Mouse (Mus musculus) brain, adult 2 months (tissue): Measurements from ENCODE around the gene Galnt10.
"Not testable (repeated sequence)": the region's sequence is repeated elsewhere in the genome, so short reads cannot be mapped to it uniquely, and the experiment has no call there.

ENCODE experiments used
- DNase-seq: peaks from one replicate; pipeline ENCODE4 v3.0.0; 2011; ENCODE audit warnings: low read depth, low spot score

Gene Galnt10

GRCm38 (mm10) chr11:57790866-57791535 is 145.8 kb downstream of the Galnt10 start:
- no peak for DNase-seq

DNA sequence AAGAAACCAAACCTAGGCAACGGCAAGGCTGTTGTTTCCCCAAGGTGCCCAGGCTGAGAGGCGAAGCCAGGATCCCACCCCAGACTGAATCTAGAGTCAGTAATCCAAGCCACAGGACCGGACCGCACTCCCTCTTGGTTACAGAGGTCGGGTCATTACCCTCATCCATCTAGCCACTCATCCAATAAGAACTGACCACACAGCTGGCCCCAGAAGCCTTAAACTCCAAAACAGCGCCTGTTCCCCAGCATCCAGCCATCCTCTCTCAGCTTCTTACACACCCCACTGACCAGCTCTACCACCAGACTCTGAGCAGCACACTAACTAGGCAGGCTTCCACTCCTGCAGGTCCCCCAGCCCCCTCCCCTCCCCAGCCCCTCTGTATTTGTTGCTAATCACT is 149.8 kb downstream of the Galnt10 start:
- DNase-seq = no peak

- DNase-seq = no peak
Measured at GRCm38 (mm10) chr11:57797828-57798227, 152.6 kb downstream of the Galnt10 start.

GRCm38 (mm10) chr11:57799456-57799855 is 154.2 kb downstream of the Galnt10 start:
- no peak for DNase-seq

DNA sequence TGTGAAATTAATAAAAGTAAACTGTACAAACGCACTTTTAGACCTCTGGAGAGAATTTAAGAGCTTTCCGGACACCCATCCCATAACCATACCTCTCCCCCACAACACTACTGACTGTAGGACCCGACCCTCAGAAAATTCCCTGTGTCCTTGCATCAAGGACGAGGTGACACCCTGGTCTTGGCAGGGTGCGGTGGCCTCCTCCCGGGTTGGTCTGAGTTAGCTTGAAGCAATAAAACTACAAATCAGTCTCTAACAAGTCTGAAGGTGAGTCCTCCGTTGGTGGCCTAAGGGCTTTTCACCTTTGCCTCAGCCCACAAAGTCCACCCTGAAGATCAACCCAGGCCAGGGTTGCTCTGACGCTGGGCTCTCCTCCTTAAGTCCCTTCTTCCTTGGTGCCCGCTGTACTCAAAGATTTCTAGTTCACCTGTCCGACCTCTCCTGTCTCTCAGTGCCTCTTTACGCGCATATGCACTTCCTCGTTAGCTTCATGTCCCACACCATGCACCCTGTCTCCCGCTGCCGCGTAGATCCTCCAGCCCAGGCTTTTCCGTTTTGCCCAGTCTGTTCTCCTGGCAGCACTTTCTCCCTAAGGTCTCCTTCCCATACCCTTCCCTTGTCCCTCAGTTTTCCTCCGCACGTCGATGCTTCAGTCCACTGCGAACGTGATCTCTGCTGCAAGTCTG is 155.2 kb downstream of the Galnt10 start:
- no peak for DNase-seq

DNA sequence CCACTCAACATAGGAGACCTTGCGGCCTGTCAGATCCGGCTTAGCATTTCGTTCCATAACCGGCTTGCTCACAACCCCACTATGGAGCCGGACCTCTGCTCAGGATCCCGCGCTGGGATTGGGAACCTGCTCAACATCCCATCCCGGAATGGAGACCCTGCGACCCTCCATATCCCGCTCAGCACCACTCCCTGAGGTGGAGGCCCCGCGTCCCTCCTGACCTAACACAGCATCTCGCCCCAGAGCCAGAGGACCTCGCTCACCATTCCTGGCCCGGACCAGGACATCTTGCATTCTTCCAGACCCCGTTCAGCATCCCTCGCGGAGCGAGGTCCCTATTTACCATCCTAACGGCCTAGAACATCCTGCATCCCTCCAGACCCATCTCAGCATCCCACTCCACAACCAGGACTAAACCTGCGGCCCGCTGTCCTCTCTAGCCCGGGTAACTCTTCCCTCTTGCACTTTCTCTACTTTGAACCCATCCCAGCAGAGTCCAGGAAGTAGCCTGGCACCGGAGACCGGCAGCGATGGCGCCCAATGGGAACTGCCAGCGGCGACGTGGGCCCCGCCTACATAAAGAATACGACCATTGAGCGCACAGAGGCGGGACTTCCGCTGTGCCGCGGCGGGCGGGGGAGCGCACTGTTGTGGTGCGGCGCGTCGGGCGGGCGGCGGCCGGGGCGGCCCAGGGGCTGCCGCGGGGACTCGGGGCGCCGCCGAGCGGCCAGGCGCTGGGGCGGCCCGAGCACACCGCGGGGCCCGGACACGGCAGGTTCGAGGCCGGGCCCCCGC is 155.9 kb downstream of the Galnt10 start, which contains the start of gene Sap30l:
Sap30l (plus strand) TSS at position 667 of the 795 bp plus-strand sequence.
- DNase-seq = peak; percentile 97

GRCm38 (mm10) chr11:57801766-57802510 is 156.7 kb downstream of the Galnt10 start:
- peak; percentile 36 for DNase-seq

DNA sequence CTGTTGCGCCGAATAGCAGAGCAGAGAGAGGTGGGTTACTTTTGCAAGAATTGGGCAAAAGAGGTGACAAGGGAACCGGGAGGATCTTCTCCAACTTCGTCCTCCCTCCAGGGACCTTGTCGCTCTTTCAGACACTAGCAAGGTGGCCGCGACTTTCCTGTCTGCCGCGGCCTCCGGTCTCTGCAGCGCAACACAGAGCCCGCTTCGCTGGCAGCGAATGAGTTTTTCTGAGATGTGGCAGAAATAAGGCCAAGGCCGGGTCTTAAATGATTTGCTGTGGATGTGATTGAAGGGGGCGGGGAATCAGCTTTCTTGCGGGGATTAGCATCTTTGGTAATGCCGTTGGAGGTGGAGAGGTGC is 157.2 kb downstream of the Galnt10 start:
- DNase-seq = peak; percentile 42

- DNase-seq = no peak
Measured at GRCm38 (mm10) chr11:57805047-57805446, 159.8 kb downstream of the Galnt10 start.

DNA sequence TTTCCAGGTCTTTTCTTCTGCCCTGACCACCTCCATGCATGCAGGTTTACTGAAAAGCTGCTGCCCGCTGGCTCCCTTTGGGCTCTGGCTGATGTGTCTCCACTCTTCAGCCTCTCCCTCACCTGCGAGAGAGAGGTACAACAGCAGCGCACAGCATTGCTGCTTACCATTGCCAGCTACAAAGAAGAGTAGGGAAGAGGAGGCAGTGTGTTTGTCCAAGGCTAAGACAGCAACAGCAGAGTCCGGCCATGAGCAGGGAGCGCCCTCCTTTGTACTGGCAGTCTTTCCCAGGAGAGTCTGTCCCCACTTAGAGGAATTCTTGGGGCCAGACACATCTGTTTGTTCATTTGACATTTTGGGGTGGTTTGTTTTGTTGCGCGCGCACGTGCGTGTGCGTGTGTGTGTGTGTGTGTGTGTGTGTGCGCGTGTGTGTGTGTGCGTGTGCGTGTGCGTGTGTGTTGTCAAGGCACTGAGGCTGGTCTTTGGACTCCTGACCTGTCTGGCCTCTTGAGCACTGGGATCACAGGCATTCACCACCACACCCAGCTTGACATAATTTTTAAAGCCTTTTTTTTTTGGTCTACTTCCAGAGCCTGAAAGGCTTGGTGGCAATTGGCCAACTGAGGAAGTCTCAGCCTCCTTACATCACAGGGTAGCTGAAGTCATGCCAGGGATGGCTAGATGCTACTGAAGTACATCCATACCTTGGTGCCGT is 163.9 kb downstream of the Galnt10 start:
- no peak for DNase-seq

- DNase-seq = no peak
Measured at GRCm38 (mm10) chr11:57809732-57810098, 164.5 kb downstream of the Galnt10 start.

DNA sequence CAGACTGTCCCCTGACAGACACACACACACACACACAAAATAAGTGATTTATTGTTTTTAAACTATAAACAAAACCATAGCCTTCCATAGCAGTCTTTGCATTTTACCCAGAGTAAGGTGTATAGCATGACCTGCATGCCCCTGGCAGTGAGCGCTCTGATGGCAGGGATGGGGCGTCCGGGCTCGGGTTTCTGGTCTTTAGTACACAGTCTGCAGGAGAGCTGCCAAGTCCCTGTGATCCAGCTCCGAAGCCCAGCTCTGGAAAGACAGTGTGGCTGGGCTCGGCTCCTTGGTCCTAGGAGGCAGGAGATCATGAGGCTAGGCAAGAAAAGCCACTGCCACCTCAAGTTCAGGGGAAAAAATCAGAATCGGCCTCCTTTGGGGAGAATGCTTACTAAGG is 165.8 kb downstream of the Galnt10 start:
- no peak for DNase-seq

DNA sequence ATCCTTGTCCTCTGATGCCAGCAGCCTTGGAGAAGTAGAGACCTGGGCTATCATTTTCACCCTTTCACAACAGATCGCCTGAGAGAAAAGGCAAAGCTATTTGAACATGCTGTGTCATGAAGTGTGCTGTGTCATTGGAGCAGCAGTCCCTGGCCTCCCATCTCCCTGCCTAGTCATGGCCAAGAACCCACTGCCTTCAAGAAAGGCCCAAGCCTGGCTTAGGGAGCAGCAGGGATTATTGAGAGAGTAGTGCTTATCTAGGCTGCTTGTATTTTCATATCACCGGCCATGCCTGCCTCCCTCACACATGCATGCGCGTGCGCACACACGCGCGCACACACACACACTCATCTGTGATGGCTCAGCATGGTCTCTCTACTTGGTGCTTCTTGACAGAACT is 167.0 kb downstream of the Galnt10 start:
- DNase-seq = no peak

- no peak for DNase-seq
Measured at GRCm38 (mm10) chr11:57813641-57814040, 168.4 kb downstream of the Galnt10 start.

- no peak for DNase-seq
Measured at GRCm38 (mm10) chr11:57818189-57818588, 172.9 kb downstream of the Galnt10 start.

DNA sequence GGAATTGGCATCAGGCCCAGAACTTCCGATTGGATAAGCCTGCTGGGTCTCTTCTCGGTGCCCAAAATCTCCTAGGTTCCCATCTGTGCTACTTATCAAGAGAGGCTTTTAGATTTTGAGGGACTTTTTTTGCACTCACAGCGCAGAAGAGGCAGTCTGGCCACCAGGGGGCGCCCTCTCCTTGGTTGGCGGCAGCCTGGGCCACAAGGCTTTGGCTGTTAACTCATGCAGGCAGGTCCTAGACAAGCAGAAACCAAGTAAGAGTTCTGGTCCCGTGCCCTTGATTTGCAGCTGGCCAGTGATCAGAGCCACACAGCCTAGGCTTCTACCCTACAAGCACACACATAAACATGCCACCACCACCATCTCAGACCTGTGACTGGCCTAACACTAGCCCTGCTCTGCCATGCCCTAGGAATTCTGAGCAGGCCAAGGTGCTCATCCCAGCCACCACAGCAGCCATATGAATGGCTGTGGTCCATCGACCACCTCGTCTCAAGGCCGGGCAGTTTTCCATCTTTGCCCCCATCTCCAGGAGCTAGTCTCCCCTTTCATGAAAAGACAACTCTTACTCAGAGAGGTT is 174.8 kb downstream of the Galnt10 start:
- peak; percentile 74 for DNase-seq

DNA sequence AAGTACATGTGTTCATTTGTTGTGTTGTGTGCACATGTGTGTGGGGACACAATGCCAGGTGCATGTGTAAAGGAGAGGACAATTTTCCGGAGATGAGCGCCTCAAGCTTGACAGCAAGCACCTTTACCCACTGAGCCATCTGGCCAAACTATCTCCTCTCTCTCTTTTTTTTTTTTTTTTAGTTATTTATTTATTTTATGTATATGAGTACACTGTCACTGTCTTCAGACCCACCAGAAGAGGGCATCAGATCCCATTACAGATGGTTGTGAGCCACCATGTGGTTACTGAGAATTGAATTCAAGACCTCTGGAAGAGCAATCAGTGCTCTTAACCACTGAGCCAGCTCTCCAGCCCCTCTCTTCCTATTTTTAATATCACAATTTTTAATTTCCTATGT is 177.9 kb downstream of the Galnt10 start:
- DNase-seq = not testable (repeated sequence)

GRCm38 (mm10) chr11:57823714-57824113 is 178.5 kb downstream of the Galnt10 start:
- DNase-seq = no peak

- DNase-seq = not testable (repeated sequence)
Measured at GRCm38 (mm10) chr11:57825234-57825633, 180.0 kb downstream of the Galnt10 start.

GRCm38 (mm10) chr11:57827048-57827914 is 182.0 kb downstream of the Galnt10 start:
- no peak for DNase-seq
